Mouse (Mus musculus) left cerebral cortex, adult 18-20 months (tissue): ENCODE data around the gene 9230102O04Rik. TPM values are rescaled to one million over a fixed set of nuclear protein-coding genes. Genes with fewer than 3 reads are reported as not detected.

Experiments used
- DNase-seq, 2 experiments: peaks; one replicate each; pipeline ENCODE4 v3.0.0; 2021 to 2022; ENCODE audit warnings: low spot score in 2 of 2, mixed read lengths in 1 of 2
- total RNA-seq, 2 experiments: library from RNA; stranded (reverse); gene quantifications; 2 replicates each; pipeline ENCODE4 v1.2.3; 2021

Gene 9230102O04Rik
- total RNA-seq, 2 experiments from 2014 or later: not detected

- DNase-seq: no peak
These were observed 15.6 kb downstream of the 9230102O04Rik start for GRCm38 (mm10) chr2:9873757-9874156.

DNA sequence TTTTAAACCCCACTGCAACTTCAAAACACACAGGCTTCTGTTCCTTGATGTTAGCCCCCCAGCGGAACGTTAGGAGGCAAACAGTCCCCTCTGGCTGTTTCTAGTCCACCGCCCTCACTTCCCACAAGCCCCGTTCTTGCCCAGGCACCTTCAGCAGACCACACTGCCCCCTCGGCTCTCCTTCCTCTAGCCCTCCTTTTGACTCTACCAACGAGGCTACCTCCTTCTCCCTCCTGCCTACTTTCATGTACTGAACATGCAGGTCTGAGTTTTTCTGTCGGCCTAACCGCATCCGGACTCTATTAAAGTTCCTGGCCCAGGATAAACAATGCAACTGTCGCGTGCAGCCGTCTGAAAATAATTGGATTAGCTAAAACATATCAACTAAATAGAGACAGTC is 16.7 kb downstream of the 9230102O04Rik start:
- DNase-seq: no peak

- no peak for DNase-seq
These were observed 17.5 kb downstream of the 9230102O04Rik start for GRCm38 (mm10) chr2:9871798-9872197.

GRCm38 (mm10) chr2:9871141-9871716 is 18.1 kb downstream of the 9230102O04Rik start:
- DNase-seq: no peak

GRCm38 (mm10) chr2:9867092-9867825 is 22.1 kb downstream of the 9230102O04Rik start:
- no peak for DNase-seq

GRCm38 (mm10) chr2:9860698-9861097 is 28.6 kb downstream of the 9230102O04Rik start:
- no peak for DNase-seq

DNA sequence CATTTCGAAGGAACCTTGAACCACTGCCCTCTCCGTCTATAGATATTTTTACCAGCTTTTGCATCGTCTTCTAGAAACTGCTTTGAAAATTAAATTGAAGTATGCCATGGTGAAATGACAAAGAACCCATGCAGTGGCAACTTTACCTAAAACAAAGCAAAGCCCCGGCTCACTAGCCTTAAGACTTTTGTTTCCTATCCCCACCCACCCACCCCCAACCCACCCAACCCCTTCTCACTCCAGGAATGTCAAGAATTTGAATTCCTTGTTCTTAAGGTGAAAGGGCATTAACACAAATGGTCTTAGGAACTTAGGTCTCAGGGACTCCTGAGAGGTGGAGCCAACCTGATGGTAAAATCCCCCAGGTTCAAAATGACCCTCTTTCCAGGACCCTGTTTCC is 33.5 kb downstream of the 9230102O04Rik start:
- DNase-seq: no peak

GRCm38 (mm10) chr2:9852851-9853576 is 36.3 kb downstream of the 9230102O04Rik start:
- no peak for DNase-seq

- DNase-seq: no peak
These were observed 54.1 kb downstream of the 9230102O04Rik start for GRCm38 (mm10) chr2:9835195-9835594.

- DNase-seq: no peak
These were observed 55.6 kb downstream of the 9230102O04Rik start for GRCm38 (mm10) chr2:9833712-9834111.

Other genes starting within 250 kb of the 9230102O04Rik start
- not detected for gene 4930412O13Rik, start 8.3 kb downstream of the 9230102O04Rik start, total RNA-seq
- gene Gata3, start 494 bp upstream of the 9230102O04Rik start, total RNA-seq: not detected
- 10 to 100 TPM; 14.3 to 17.1 TPM for gene Taf3, start 159.1 kb upstream of the 9230102O04Rik start, total RNA-seq
- 100 to 1,000 TPM; 251 to 268 TPM for gene Atp5c1, start 191.0 kb upstream of the 9230102O04Rik start, total RNA-seq
- gene Kin, start 191.1 kb upstream of the 9230102O04Rik start, total RNA-seq: 10 to 100 TPM; 11.1 to 11.9 TPM
- 1 to 10 TPM; 1.2 to 2.7 TPM for gene Itih2, start 241.9 kb upstream of the 9230102O04Rik start, total RNA-seq